Mouse (Mus musculus) intestine, embryonic 16.5 days (tissue): ENCODE data around the gene Tet3. TPM values are rescaled to one million over a fixed set of nuclear protein-coding genes. Genes with fewer than 3 reads are reported as not detected.
"Not testable (repeated sequence)": the region's sequence is repeated elsewhere in the genome, so short reads cannot be mapped to it uniquely, and the experiment has no call there.

Experiments used
- ATAC-seq: fragments of 200-750 bp; cut with Nextera tagmentation; 2 replicates; pipeline ENCODE4 v1.8.0; 2017; ENCODE audit warnings: moderate TSS enrichment, moderate library complexity
- H3K27ac ChIP-seq: fragments of 300-500 bp; sonication (generic); 2 replicates; pipeline ENCODE4 v1.5.1; 2014; ENCODE audit warnings: mild to moderate bottlenecking, low read length
- H3K27me3 ChIP-seq: fragments of 300-500 bp; sonication (generic); replicated peaks from 2 replicates; pipeline ENCODE4 v1.6.1; 2014; ENCODE audit warnings: low read length, control low read depth, mixed read lengths; ENCODE audit not compliant: control insufficient read depth, insufficient read depth
- H3K36me3 ChIP-seq: fragments of 300-500 bp; sonication (generic); 2 replicates; pipeline ENCODE4 v1.6.1; 2014; ENCODE audit warnings: low read length, control low read depth; ENCODE audit not compliant: control insufficient read depth, insufficient read depth
- H3K4me1 ChIP-seq: fragments of 300-500 bp; sonication (generic); 2 replicates; pipeline ENCODE4 v1.6.1; 2014; ENCODE audit warnings: low read length, control low read depth, mixed read lengths; ENCODE audit not compliant: control insufficient read depth, insufficient read depth
- H3K4me2 ChIP-seq: fragments of 300-500 bp; sonication (generic); 2 replicates; pipeline ENCODE4 v1.6.1; 2014; ENCODE audit warnings: low read depth, low read length, control low read depth
- H3K4me3 ChIP-seq: fragments of 300-500 bp; sonication (generic); 2 replicates; pipeline ENCODE4 v1.5.1; 2014; ENCODE audit warnings: mild to moderate bottlenecking, low read length
- H3K9ac ChIP-seq: fragments of 300-500 bp; sonication (generic); 2 replicates; pipeline ENCODE4 v1.6.1; 2014; ENCODE audit warnings: low read depth, low read length
- H3K9me3 ChIP-seq: fragments of 300-500 bp; sonication (generic); 2 replicates; pipeline ENCODE4 v1.6.1; 2016; ENCODE audit warnings: low read length, control low read depth; ENCODE audit not compliant: control insufficient read depth
- WGBS: fragments of 180-500 bp; shearing (Covaris S2); extraction: QIAGEN DNeasy Blood & Tissue Kit; methylation state at CpG from one replicate; pipeline ENCODE4 v1.1.7; 2014; 5-methylcytosine and 5-hydroxymethylcytosine counted together
- polyA plus RNA-seq: library from polyadenylated mRNA; unstranded; fragments of >200 nt; fragmentation: Nextera tagmentation; extraction: Ambion mirVana; gene quantifications from 2 replicates; pipeline ENCODE4 v1.2.1, GENCODE M21; 2015

The Tet3 gene
- polyA plus RNA-seq, 1 experiment from 2014 or later, result 40.1 TPM

GRCm38 (mm10) chr6:83352666-83353410 lies 106.0 kb downstream of the Tet3 start:
- no peak for ATAC-seq
- Histone ChIP-seq H3K27me3 (no peaks in the 10 kb centered on the region), H3K4me3 (no peak overlapping the region), H3K9ac (0 out of 2 replicates have a peak overlapping the region, but pooled peaks have one; percentile 13), H3K4me1 (peaks cover 27% of the 10 kb centered on the region), H3K4me2 (no peak overlapping the region), H3K27ac (no peak overlapping the region), H3K9me3 (no peaks in the 10 kb centered on the region), H3K36me3 (no peaks in the 10 kb centered on the region)
- WGBS, result 95% methylated on average over 24 of the region's 24 CpGs

GRCm38 (mm10) chr6:83351490-83352160 lies 107.3 kb downstream of the Tet3 start:
- Histone ChIP-seq H3K36me3 (no peaks in the 10 kb centered on the region), H3K4me2 (no peak overlapping the region), H3K9ac (no peak overlapping the region), H3K9me3 (no peaks in the 10 kb centered on the region), H3K27ac (peak overlapping the region; percentile 71), H3K4me1 (peaks cover 27% of the 10 kb centered on the region), H3K27me3 (no peaks in the 10 kb centered on the region), H3K4me3 (no peak overlapping the region)
- 68% methylated on average over 7 of the region's 7 CpGs for WGBS
- peak; percentile 63 for ATAC-seq

GRCm38 (mm10) chr6:83350851-83351405 lies 108.0 kb downstream of the Tet3 start:
- Histone ChIP-seq H3K27ac (no peak overlapping the region), H3K4me1 (peaks cover 27% of the 10 kb centered on the region), H3K4me3 (no peak overlapping the region), H3K9me3 (no peaks in the 10 kb centered on the region), H3K36me3 (no peaks in the 10 kb centered on the region), H3K9ac (no peak overlapping the region), H3K27me3 (no peaks in the 10 kb centered on the region), H3K4me2 (no peak overlapping the region)
- ATAC-seq, result no peak
- WGBS, result 90% methylated on average over 16 of the region's 16 CpGs

GRCm38 (mm10) chr6:83350172-83350571 lies 108.7 kb downstream of the Tet3 start:
- no peaks in the 10 kb centered on the region for H3K36me3 ChIP-seq
- H3K4me2 ChIP-seq, result peak overlapping the region; percentile 80
- peak overlapping the region; percentile 89 for H3K4me3 ChIP-seq
- peaks cover 23% of the 10 kb centered on the region for H3K4me1 ChIP-seq
- no peaks in the 10 kb centered on the region for H3K27me3 ChIP-seq
- no peak for ATAC-seq
- H3K27ac ChIP-seq, result no peak overlapping the region
- H3K9me3 ChIP-seq, result no peaks in the 10 kb centered on the region
- peak overlapping the region; percentile 96 for H3K9ac ChIP-seq
- WGBS, result 86% methylated on average over 7 of the region's 7 CpGs

GRCm38 (mm10) chr6:83349274-83349958 lies 109.5 kb downstream of the Tet3 start:
- under 1% methylated on average over 53 of the region's 53 CpGs for WGBS

GRCm38 (mm10) chr6:83348873-83349272 lies 110.0 kb downstream of the Tet3 start, which contains the start of gene Bola3:
Gene Bola3 (plus strand): TSS chr6:83349147.
- H3K9ac ChIP-seq, result peak within 1 kb of the TSS; percentile 96
- 34% methylated on average over 6 of the region's 6 CpGs for WGBS
- ATAC-seq, result peak; percentile 34; the same call in 1 of the 2 replicates
- no peaks in the 10 kb centered on the region for H3K27me3 ChIP-seq
- no peaks in the 10 kb centered on the region for H3K36me3 ChIP-seq
- H3K4me1 ChIP-seq, result peaks cover 20% of the 10 kb centered on the region
- H3K4me3 ChIP-seq, result peak within 1 kb of the TSS; percentile 89
- H3K27ac ChIP-seq, result peak within 1 kb of the TSS; percentile 54
- peak within 1 kb of the TSS; percentile 80 for H3K4me2 ChIP-seq
- no peaks in the 10 kb centered on the region for H3K9me3 ChIP-seq

More at GRCm38 (mm10) chr6:83349274-83349958, 109.5 kb downstream of the Tet3 start:
- H3K27me3 ChIP-seq, result no peaks in the 10 kb centered on the region
- peak; percentile 95 for ATAC-seq
- peaks cover 20% of the 10 kb centered on the region for H3K4me1 ChIP-seq
- no peaks in the 10 kb centered on the region for H3K9me3 ChIP-seq
- peak overlapping the region; percentile 80 for H3K4me2 ChIP-seq
- H3K27ac ChIP-seq, result peak overlapping the region; percentile 54
- no peaks in the 10 kb centered on the region for H3K36me3 ChIP-seq
- peak overlapping the region; percentile 96 for H3K9ac ChIP-seq
- H3K4me3 ChIP-seq, result peak overlapping the region; percentile 89

GRCm38 (mm10) chr6:83347916-83348315 lies 111.0 kb downstream of the Tet3 start:
- Histone ChIP-seq H3K4me3 (no peak overlapping the region), H3K4me2 (no peak overlapping the region), H3K9ac (no peak overlapping the region), H3K27ac (no peak overlapping the region), H3K9me3 (no peaks in the 10 kb centered on the region), H3K27me3 (no peaks in the 10 kb centered on the region), H3K4me1 (peaks cover 20% of the 10 kb centered on the region), H3K36me3 (no peaks in the 10 kb centered on the region)
- no peak for ATAC-seq
- 84% methylated on average over 3 of the region's 3 CpGs for WGBS

- H3K4me3 ChIP-seq, ATAC-seq, H3K36me3 ChIP-seq, H3K27ac ChIP-seq, H3K27me3 ChIP-seq, H3K9ac ChIP-seq, H3K4me1 ChIP-seq, H3K4me2 ChIP-seq, H3K9me3 ChIP-seq: not testable (repeated sequence)
- WGBS, result 86% methylated on average over 8 of the region's 8 CpGs
Measured at GRCm38 (mm10) chr6:83345285-83345684, 113.6 kb downstream of the Tet3 start.

GRCm38 (mm10) chr6:83342957-83343356 lies 115.9 kb downstream of the Tet3 start:
- Histone ChIP-seq H3K27ac (no peak overlapping the region), H3K36me3 (peaks cover 7% of the 10 kb centered on the region; the same call in 1 of the 2 replicates), H3K9ac (no peak overlapping the region), H3K27me3 (no peaks in the 10 kb centered on the region), H3K4me1 (no peaks in the 10 kb centered on the region), H3K4me2 (no peak overlapping the region), H3K4me3 (no peak overlapping the region), H3K9me3 (no peaks in the 10 kb centered on the region)
- 93% methylated on average over 2 of the region's 2 CpGs for WGBS
- ATAC-seq, result no peak
